Mouse (Mus musculus) frontal cortex, adult (tissue): ENCODE results near the gene Git1.

Experiments
- ATAC-seq: cut with Nextera tagmentation; 2 replicates; pipeline ENCODE4 v1.9.2; 2017; ENCODE audit warnings: mild to moderate bottlenecking, moderate library complexity, mixed read lengths; ENCODE audit not compliant: low TSS enrichment

The Git1 gene

DNA sequence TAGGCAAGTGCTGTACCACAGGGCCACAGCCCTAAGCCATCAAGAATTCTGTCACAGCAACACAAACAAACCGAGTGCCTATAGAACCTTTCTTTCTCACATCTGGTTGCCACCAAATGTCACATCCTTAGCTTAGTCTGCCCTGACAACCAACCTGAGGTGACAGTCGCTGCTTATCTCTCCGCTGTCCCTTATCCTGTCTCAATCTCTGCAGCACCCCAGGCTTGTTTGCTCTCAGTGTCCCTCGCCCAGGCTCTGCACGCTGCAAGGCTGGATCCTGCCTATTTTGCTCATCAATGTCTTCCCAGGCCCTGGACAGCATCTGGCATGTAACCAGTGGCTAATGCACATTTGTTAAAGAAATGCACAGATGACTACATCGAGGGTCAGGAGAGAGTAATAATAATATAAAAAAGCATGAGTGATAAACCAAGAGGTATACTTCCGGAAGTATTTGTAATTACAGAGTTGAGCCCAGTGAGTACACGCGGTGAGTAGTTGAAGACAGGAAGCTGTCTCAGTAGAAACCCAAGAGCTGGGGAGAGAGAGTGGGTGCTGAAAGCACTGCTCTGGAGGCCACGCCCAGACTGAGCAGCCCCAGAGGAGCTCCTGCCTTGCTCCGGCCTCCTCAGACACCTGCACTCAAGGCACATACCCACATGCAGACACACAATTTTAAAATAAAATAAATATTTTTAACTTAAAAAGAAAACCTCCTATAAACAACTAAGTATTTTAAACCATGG lies 9.7 kb upstream of the Git1 start:
- no peak for ATAC-seq

DNA sequence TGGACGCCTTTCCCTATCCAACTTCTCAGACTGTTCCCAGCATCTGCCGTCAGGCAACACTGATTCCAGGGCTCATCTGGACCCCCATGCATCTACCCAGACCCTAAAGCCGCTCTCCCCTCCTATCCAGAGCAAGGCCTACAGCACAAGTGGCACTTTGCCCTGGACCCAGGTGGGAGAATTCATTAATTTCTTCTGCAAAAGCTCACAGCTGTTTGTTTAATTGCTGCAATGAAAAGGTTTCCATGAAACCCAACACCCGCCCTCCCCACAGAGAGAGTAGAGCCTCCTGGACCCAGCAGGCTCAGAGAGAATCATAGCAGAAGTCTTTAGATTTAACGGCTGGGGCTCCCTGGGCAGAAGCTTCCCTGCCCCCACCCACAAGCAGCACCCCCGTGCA lies 8.1 kb upstream of the Git1 start:
- ATAC-seq, result no peak

DNA sequence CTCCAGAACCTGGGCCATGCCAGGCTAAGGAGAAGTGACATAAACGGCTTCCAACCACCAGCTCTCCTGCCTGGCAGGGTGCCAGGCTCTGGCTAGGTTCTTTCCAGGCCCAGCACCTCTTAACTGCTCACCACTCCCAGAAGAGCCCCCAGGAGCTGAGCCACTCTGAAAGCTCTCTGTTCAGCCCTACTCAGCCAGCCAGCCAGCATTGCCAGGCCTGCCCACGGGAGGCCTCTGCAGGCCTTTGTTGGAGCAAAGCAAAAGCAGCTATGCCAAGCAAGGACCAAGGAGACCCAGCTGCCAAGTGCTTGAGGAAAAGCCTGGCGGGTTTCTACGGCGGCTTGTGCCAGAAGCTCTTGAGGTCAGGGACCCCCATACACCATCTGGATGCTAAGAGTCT lies 6.6 kb upstream of the Git1 start:
- peak; percentile 18; the same call in 1 of the 2 replicates for ATAC-seq

DNA sequence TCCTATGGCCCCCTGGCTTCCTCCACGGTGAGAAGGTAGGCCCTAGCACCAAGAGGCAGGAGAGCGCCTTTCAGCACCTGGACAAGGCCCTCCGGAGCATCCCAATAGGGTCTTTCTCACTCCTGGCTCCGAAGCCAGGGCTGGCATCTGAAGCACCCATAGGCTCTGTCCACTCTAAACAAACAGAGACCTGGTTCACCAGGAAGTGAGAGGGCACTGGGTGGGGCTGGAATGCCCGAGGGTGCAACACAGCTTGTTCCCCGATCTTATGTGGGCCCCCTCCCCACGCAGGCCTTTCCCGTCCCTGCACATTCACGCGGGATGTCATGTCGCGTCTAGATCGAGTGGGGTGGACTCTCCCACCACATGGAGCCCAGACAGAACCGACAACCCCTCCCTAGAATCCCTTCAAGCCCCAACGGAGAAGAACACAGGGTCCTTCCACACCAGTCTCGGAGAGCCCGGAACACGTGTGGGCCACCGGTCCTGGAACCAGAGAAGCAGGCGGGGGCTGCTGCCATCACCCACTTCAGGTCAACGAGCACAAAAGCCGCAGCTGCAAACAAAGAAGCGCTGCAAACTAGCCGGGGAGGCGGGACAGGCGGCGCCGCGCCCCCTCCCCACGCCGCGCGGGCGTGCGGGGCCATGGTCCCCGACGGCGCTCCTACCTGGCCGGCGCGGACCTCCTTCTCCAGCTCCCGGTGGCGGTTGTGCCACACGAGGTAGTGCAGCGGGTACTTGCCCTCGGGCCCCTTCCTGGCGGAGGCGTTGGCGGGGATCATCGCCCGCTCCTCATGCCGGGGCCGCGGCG lies 4.4 kb upstream of the Git1 start:
- ATAC-seq, result no peak

DNA sequence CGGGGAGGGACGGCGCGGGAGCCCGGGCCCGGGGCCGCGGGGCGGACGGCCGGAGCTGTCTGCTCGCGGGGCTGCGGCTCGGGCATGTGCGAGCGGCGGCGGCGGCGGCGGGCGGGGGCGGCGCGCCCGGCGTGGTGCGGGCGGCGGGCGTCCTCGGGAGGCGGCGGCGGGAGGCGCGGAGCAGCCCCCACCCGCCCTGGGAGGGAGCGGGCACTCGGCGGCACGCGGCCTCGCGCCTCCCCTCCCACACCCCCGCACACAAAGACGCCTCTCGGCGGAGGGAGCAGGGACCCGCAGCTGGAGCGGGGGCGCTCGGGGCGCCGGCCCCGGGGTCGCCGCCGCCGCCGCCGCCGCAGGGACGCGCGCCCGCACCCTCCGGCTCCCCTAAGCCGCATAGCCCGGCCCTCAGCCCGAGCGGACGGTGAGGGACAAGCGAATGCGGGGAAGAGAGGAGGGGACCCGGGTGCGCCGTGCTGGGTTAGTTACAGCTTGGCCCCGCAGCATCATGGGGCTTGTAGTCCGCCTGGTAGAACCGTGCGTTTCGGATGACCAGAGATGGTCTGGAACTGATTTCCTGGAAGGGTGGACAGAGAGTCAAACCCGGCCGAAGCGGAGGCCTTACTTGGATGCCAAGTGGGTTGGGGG lies 3.6 kb upstream of the Git1 start, which contains the start of gene Ankrd13b:
Gene Ankrd13b (minus strand): TSS at position 88 of the 645 bp plus-strand sequence.
- peak; percentile 33 for ATAC-seq

DNA sequence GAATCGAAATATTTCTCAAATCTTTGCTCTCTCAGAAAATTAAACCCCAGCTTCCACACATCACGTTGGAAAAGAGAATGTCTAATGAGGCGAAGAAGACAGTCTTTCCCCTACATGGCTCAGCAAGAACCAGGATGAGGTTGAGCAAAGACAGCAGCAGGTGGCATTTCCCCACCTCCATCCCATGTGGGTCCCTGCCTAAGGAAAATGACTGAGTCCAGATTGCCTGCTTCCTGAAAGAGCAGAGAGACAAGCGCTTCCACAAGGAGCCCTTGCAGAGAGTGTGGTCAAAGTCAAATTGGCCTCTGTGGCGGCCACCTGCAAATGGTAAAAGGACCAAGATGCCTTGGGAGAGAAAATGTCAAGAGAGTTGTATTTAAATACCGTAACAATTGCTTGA lies 2.9 kb upstream of the Git1 start:
- ATAC-seq, result no peak

DNA sequence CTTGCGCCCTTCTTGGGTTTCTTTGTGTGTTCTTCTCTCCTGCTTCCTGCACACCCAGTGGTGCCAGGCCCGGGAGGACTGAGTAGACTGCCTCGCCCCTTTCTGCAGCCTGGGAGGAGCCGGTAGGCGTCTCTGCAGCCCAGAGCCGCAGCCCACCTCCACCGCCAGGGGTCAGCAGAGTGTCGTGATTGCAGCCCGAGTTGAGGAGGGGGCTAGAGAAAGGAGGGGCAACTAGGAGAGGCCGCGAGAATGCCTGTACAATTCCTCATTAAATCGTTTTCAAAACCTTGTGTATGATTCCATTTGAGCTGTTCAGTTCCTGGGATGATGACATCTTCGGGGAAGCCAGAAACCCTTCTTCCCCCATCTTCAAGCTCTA lies 2.2 kb upstream of the Git1 start:
- peak; percentile 34 for ATAC-seq

DNA sequence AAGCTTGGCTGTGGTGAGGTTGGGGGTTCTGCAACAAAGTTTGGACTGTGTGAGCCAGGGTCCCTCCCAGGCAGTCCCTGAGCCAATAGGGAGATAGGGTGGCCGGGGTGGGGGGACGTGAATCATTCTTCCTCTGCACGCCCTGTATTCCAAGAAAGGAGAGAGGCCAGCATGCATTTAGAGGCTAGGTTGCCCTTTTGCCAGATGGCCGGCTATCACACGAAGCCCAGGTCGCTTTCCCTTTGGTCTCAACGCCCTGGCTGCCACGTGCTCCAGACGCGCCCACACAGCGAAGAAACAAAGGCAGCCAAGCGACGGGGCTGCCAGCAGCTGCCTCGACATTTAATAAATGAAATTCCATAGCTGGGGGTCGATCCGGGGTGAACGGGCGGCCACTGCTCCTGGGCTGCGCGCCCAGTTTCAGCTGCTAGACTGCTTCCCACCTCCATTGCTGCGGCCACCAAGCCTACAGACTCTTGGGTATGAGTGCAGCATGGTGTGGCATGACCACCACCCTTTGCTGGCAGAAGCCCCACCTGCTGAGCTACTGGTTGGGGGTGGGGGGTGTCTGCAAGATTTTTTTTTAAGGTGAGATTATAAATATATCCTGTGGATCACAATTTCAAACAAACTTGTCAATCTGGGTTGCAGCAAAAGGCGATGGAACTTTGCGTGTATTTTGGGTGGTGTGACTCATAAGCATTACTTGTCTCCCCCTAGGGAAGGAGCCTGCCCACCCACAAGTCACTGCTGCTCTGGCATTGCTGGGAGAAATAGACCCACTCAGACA lies 1.7 kb upstream of the Git1 start:
- ATAC-seq, result no peak

DNA sequence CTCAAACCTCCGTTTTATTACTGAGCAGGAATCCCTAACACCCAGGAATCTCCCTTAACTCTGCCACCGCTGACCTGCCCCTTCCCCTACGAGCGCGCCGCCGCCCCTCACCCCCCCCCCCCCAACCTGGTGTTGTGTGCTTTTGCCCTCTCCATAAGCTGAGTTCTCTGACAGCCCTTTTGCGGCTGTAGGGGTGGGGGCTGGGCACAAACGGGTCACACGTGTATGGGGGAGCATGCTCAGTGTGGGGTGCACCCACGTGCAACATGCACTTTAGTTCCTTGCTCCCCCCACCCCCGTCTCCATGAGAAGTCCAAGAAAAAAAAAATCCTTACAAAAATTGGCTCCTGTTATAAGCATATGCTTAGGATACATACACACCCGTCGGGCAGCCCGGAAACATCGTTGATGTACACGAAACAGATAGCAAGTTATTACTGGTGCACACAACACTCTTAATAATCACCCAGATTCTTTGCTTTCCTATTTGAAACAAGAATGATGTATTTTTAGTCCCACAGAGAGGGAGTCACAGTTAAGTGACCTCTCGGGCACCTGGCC lies 971 bp upstream of the Git1 start:
- ATAC-seq, result no peak

DNA sequence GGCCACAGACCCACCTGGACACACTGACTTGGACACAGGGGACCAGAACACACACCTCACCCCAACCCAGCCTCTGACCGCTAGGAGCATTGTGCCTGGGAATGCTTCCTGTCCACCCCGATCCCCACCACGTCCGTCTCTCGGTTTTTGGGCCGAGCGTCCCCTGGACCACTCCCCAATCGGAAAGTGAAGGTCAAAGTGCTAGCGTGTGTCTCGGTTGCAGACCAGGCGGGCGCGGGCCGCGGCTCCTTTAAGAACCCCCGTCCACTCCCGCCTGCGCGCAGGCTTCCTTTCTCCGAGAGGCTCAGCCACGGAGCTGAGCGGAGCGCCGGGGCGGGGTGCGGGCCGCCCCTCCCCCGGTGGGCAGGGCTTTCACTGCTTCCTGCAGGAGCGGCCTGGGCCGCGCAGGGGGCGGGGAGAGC lies 440 bp upstream of the Git1 start:
- ATAC-seq, result peak; percentile 49

DNA sequence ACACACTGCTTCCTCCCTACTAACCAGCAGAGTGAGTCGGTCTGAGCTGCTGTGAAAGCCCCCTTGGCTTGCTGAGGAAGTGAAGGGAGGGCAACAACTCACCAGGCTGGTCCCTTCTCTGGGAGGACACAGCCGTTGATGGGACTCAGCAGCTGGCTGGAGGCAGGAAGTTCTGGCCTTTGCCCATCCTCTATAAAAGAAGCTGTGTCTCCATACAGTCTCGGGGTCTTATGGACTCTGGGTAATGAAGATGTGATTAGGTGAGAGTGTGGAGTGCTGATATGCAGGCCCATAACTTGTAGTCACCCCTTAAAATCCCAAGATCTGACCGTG lies 948 bp downstream of the Git1 start:
- no peak for ATAC-seq

DNA sequence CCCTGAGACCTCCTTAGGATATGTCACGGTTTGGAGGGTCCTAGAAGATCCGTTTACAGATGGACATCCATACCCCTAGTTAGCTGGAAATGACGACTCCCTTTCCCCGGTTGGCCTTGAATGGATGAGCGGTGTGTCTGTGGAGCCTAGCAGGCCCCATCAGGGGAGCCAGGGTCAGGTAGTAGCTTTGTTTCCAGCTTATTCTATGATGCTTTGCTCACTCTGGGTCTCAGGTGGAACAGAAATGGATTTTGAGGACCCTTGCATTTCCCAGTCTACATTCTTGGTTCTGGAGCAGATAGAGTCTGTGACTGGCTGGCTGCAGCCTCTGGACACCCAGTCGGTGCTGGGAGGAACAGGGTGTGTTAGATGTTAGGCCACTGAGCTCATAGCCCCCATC lies 1.4 kb downstream of the Git1 start:
- no peak for ATAC-seq

DNA sequence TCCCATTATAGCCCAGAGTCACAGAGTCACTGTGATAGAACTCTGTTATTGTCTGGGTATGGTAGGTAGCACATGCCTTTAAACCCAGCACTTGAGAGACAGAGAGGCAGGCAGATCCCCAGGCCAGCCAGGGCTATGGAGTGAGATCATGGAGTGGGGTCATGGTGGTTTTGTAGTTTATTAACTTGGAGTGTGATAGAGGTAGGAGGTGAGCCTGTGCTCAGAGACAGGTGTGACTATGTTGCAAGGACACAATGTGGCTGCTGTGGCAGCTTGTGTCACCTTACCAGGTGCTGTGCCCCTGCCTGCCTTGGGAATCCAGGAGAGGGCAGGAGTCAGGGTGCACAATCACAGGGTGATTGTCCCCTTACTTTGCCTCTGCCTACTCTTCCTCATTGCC lies 2.1 kb downstream of the Git1 start:
- ATAC-seq, result no peak

DNA sequence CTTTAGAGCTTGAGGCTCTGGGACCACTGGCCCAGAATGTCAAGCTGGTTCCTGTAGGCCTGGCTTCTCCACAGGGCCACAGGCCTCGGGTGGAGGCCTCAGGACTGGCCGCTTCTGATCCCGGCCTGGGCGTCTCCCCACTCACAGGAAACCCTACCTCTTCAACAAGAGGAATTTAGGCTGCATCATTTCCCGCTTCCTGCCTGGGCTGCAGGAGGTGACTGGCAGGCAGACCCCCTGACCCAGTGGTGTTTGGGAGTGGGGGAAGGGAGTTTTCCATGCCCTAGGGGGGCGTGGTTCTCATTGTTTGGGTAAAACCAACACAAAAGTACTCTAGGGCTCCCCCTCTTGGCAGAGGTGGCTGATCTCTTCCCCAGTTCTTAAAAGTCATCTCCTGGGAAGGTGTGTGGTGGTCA lies 4.0 kb downstream of the Git1 start:
- no peak for ATAC-seq

DNA sequence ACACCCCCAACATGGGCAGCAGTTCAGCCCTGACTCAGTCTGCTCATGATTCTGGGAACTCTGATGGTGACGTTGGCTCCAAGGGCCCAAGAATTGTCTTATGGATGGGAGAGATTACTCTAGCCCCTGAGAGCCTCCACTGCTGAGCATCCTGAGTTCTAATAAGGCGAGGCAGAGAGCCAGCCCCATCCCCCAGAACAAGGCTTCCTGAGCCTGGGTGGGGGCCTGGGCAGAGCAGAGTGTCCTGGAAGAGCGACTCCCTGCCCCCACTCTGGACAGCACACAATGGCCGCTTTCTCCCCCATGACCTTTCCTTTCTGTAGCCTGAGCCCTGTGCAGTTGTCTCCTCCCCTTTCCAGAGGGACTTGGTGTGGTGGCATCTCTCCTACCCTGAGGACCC lies 4.5 kb downstream of the Git1 start:
- ATAC-seq, result no peak

DNA sequence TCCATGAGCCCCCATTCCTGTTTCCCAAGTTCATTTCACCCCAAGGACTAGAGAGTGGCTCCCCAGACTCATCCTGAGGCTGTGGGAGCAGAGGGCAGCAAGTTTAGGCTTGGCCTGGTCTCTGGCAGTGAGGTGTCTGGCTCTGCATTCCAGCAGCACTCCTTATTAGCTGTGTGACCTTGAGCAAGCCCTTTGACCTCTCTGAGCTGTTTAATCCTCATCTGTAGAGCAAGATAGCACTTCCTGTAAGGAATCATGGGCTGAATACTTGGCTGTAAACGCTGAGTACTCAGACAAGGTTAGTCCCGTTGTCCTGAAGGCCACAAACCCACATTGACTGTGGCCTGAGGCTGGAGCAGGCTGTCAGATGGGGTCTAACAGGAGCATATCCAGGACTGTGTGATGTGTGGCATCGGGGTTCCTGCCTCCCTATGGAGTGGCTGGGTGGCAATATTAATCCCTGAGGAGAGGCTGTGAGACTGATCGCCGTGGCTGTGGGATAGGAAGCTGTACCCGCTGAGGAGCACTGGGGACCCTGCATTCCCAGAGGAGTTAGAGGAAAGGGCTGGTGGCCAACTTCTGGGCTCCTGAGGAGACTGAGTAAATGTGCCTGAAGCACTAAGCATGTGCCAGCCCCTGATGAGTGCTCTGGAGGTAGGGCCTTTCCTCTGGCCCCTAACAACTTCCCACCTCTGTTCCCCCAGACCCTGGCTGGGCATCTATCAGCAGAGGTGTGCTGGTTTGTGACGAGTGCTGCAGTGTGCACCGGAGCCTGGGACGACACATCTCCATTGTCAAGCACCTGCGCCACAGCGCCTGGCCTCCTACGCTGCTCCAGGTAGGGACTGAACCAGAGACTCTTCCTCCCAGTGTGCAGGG lies 5.1 kb downstream of the Git1 start:
- ATAC-seq, result no peak

DNA sequence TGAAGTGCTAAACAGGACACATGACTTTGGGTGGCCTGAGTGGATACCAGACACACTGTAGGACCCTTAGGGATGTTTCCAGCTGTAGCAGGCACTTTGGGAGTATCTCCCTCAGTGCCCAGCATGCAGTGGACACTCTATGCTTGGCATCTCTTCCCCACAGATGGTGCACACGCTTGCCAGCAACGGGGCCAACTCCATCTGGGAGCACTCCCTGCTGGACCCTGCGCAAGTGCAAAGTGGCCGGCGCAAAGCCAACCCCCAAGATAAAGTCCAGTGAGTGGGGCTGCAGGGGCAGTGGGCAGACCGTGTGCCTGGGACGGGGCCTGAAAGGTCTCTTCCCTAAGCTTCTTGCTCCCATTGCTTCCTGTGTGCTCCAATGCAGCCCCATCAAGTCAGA lies 6.0 kb downstream of the Git1 start:
- ATAC-seq, result peak; percentile 22; the same call in 1 of the 2 replicates

DNA sequence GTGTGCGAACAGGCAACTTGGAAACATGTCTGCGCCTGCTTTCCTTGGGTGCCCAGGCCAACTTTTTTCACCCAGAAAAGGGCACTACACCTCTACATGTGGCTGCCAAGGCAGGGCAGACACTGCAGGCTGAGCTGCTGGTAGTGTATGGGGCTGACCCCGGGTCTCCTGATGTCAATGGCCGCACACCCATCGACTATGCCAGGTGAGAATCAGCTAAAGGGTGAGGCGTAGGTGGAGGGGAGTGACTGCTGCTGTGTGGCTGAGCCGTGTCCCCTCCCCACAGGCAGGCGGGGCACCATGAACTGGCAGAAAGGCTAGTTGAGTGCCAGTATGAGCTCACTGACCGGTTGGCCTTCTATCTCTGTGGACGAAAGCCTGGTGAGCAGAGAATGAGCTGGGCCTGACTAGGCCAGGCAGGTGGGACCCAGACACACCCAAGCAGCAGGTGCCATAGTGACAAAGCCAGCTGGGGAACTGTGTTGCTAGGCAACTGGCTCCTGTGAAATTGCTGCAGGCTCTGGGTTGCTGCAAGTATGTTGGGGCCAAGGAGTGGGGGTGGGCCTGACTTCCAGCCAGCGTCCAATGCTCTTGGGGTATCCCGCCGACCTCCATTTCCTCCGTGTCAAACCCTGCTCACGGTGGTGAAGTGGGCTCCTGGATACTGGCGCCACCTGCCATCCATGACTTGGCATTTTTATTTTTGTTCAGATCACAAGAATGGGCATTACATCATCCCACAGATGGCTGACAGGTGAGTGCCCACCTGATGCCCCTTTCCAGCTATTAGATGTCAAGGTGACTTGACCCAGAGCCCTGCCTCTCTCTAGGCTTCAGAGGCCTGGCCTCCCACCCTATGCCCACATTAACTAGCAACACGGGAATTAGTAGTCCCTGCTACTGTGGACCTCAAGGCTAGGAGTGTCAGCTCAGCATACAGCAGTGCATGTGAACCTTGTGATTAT lies 7.3 kb downstream of the Git1 start:
- ATAC-seq, result no peak

DNA sequence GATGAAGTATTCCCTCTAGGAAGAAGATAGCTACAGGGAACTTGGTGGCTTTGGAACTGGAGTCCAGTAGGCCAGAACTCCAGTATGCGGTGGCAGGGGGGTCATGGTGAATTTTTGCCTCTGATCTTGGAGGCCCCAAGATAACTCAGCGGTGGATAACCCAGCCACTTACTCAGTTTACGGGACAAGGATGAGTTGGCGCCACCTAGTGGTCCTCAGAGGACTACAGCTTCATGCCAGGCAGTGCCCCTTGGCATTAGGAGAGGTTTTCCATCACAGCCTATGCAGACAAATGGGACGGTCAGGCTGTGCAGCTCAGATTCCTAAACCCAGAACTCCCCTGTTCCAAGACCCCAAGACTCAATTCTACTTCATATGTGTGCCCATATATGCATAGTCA lies 8.0 kb downstream of the Git1 start:
- peak; percentile 51 for ATAC-seq

DNA sequence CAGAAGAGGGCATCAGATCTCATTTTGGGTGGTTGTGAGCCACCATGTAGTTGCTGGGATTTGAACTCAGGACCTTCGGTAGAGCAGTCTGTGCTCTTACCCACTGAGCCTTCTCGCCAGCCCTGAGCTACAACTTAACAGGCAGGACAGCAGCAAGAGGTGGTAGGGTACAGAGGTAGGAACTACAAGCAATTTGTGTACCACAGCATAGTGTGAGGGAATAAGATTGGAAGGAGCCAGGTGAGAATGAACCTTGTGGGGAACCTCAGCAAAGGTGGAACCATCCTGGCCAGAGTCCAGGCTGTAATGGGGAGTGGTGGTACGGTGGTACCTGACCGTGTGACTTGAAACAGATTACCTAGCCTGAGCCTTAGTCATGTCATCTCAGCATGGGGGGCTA lies 8.6 kb downstream of the Git1 start:
- no peak for ATAC-seq
